Mouse (Mus musculus) heart, embryonic 11.5 days (tissue): ENCODE measurements around the gene Nfyc. TPM values are rescaled to one million over a fixed set of nuclear protein-coding genes. Genes with fewer than 3 reads are reported as not detected.

Source experiments
- ATAC-seq: fragments of 200-750 bp; cut with Nextera tagmentation; replicated peaks from 2 replicates; pipeline ENCODE4 v1.8.0; 2017; ENCODE audit warnings: moderate library complexity; ENCODE audit not compliant: insufficient number of reproducible peaks, low FRiP score, low TSS enrichment
- H3K27ac ChIP-seq: fragments of 300-500 bp; sonication (generic); 2 replicates; pipeline ENCODE4 v1.5.1; 2014; ENCODE audit warnings: mild to moderate bottlenecking, low read depth, low read length
- H3K27me3 ChIP-seq: fragments of 300-500 bp; sonication (generic); 2 replicates; pipeline ENCODE4 v1.6.1; 2014; ENCODE audit warnings: mild to moderate bottlenecking, low read length, mixed read lengths; ENCODE audit not compliant: control insufficient read depth, insufficient read depth
- H3K36me3 ChIP-seq: fragments of 300-500 bp; sonication (generic); 2 replicates; pipeline ENCODE4 v1.6.1; 2014; ENCODE audit warnings: mild to moderate bottlenecking, low read length, moderate library complexity, mixed read lengths; ENCODE audit not compliant: control insufficient read depth, insufficient read depth
- H3K4me1 ChIP-seq: fragments of 300-500 bp; sonication (generic); 2 replicates; pipeline ENCODE4 v1.6.1; 2014; ENCODE audit warnings: low read length; ENCODE audit not compliant: control insufficient read depth, insufficient read depth
- H3K4me2 ChIP-seq: fragments of 300-500 bp; sonication (generic); 2 replicates; pipeline ENCODE4 v1.6.1; 2014; ENCODE audit warnings: mild to moderate bottlenecking, moderate library complexity
- H3K4me3 ChIP-seq: fragments of 300-500 bp; sonication (generic); 2 replicates; pipeline ENCODE4 v1.5.1; 2014; ENCODE audit warnings: low read depth, low read length
- H3K9ac ChIP-seq: fragments of 300-500 bp; sonication (generic); 2 replicates; pipeline ENCODE4 v1.6.1; 2014; ENCODE audit warnings: mild to moderate bottlenecking, low read depth, low read length, moderate library complexity
- H3K9me3 ChIP-seq: fragments of 300-500 bp; sonication (generic); replicated peaks from 2 replicates; pipeline ENCODE4 v1.6.1; 2016; ENCODE audit warnings: low read length; ENCODE audit not compliant: control insufficient read depth
- WGBS: fragments of 180-500 bp; shearing (Covaris S2); extraction: QIAGEN DNeasy Blood & Tissue Kit; methylation state at CpG from one replicate; pipeline ENCODE4 v1.1.7; 2014; ENCODE audit not compliant: insufficient replicate concordance; 5-methylcytosine and 5-hydroxymethylcytosine counted together
- polyA plus RNA-seq: library from polyadenylated mRNA; unstranded; fragments of >200 nt; fragmentation: Nextera tagmentation; extraction: Ambion mirVana; gene quantifications from 2 replicates; pipeline ENCODE4 v1.2.1, GENCODE M21; 2014

Gene Nfyc
- polyA plus RNA-seq, 1 experiment from 2014 or later: 117 TPM

- Histone ChIP-seq H3K4me2 (no peak overlapping the region), H3K4me3 (no peak overlapping the region), H3K27me3 (peaks cover 14% of the 10 kb centered on the region), H3K9me3 (no peaks in the 10 kb centered on the region), H3K4me1 (no peaks in the 10 kb centered on the region), H3K27ac (no peak overlapping the region), H3K9ac (no peak overlapping the region), H3K36me3 (peaks cover 20% of the 10 kb centered on the region)
- no peak for ATAC-seq
- WGBS: 4% methylated on average over 1 of the region's 1 CpGs
Measured at GRCm38 (mm10) chr4:120755299-120755698, 76.1 kb downstream of the Nfyc start.

GRCm38 (mm10) chr4:120749601-120750000, 81.8 kb downstream of the Nfyc start:
- Histone ChIP-seq H3K4me3 (no peak overlapping the region), H3K9ac (no peak overlapping the region), H3K36me3 (no peaks in the 10 kb centered on the region), H3K27me3 (peaks cover 67% of the 10 kb centered on the region), H3K9me3 (no peaks in the 10 kb centered on the region), H3K4me2 (no peak overlapping the region), H3K4me1 (peaks cover 7% of the 10 kb centered on the region), H3K27ac (no peak overlapping the region)
- 14% methylated on average over 2 of the region's 2 CpGs for WGBS
- no peak for ATAC-seq

- Histone ChIP-seq H3K4me2 (peak within 1 kb of the TSS; percentile 100), H3K9me3 (no peaks in the 10 kb centered on the region), H3K36me3 (no peaks in the 10 kb centered on the region), H3K4me1 (peaks cover 7% of the 10 kb centered on the region), H3K27me3 (peaks cover 75% of the 10 kb centered on the region), H3K4me3 (peak within 1 kb of the TSS; percentile 65), H3K27ac (no peak within 1 kb of the TSS), H3K9ac (peak within 1 kb of the TSS; percentile 28; the same call in 1 of the 2 replicates)
- ATAC-seq: no peak
- WGBS: 2% methylated on average over 42 of the region's 42 CpGs
Measured at GRCm38 (mm10) chr4:120747941-120748866, 83.2 kb downstream of the Nfyc start, which contains the start of gene Kcnq4. TSS of gene Kcnq4 (minus strand) at chr4:120748612.

GRCm38 (mm10) chr4:120747243-120747792, 84.1 kb downstream of the Nfyc start:
- WGBS: 1% methylated on average over 32 of the region's 75 CpGs
- H3K4me1 ChIP-seq: peaks cover 7% of the 10 kb centered on the region
- ATAC-seq: peak; percentile 13; the same call in 1 of the 2 replicates
- H3K9me3 ChIP-seq: no peaks in the 10 kb centered on the region
- H3K27me3 ChIP-seq: peaks cover 78% of the 10 kb centered on the region
- peak overlapping the region; percentile 54; the same call in 1 of the 2 replicates for H3K9ac ChIP-seq
- H3K27ac ChIP-seq: no peak overlapping the region
- peak overlapping the region; percentile 100 for H3K4me2 ChIP-seq
- no peaks in the 10 kb centered on the region for H3K36me3 ChIP-seq
- H3K4me3 ChIP-seq: peak overlapping the region; percentile 65

GRCm38 (mm10) chr4:120746552-120747150, 84.7 kb downstream of the Nfyc start:
- H3K27me3 ChIP-seq: peaks cover 74% of the 10 kb centered on the region
- peak overlapping the region; percentile 65 for H3K4me3 ChIP-seq
- WGBS: 3% methylated on average over 35 of the region's 53 CpGs
- peak overlapping the region; percentile 100 for H3K4me2 ChIP-seq
- peaks cover 7% of the 10 kb centered on the region for H3K4me1 ChIP-seq
- no peaks in the 10 kb centered on the region for H3K36me3 ChIP-seq
- H3K9me3 ChIP-seq: no peaks in the 10 kb centered on the region
- no peak overlapping the region for H3K27ac ChIP-seq
- peak overlapping the region; percentile 54; the same call in 1 of the 2 replicates for H3K9ac ChIP-seq
- ATAC-seq: peak; percentile 51; the same call in 1 of the 2 replicates

DNA sequence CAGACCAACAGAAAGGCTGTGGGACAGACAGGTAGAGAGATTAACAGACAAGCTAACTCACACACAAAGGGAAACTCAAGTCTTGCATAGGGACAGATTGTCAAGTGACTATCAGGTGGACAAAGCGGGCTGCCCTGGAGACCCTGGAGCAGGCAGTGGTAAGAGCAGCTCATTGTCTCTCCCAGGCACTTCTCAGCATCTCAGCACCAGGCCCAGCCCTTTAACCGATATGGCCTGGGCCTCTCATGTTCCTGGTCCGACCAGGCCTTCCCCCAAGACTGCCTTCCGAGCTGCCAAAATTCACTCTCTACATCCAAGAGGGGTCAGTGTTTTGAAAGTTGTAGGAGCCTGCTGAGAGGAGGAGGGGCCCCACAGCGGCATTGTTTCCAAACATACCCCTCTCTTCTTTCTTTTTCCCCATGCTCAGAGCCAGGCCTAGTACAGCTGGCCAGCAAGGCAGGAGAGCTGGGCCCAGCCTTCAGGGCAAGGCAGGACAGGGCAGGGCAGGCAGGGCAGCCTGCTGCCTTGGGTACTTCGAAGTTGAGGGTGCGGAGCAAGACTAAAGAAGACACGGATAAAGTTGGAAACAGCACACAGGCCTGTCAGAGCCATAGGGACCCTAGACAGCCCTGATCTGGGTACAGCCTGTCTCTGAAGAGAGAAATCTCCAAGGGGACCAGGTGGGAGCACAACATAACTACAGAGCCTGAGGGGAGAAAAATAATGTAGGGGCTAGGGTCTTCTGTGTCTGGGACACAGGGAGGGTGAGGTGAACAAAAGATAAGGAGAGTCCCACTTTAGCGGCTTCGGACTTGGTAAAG, 85.4 kb downstream of the Nfyc start:
- Histone ChIP-seq H3K27ac (no peak overlapping the region), H3K4me2 (peak overlapping the region; percentile 100; the same call in 1 of the 2 replicates), H3K4me1 (peaks cover 7% of the 10 kb centered on the region), H3K36me3 (no peaks in the 10 kb centered on the region), H3K9me3 (no peaks in the 10 kb centered on the region), H3K27me3 (peaks cover 72% of the 10 kb centered on the region), H3K9ac (no peak overlapping the region), H3K4me3 (peak overlapping the region; percentile 65; the same call in 1 of the 2 replicates)
- 35% methylated on average over 10 of the region's 10 CpGs for WGBS
- ATAC-seq: no peak

GRCm38 (mm10) chr4:120743636-120744035, 87.7 kb downstream of the Nfyc start:
- WGBS: 47% methylated on average over 3 of the region's 3 CpGs

GRCm38 (mm10) chr4:120741303-120741702, 90.1 kb downstream of the Nfyc start:
- Histone ChIP-seq H3K4me1 (peaks cover 3% of the 10 kb centered on the region; the same call in 1 of the 2 replicates), H3K36me3 (no peaks in the 10 kb centered on the region), H3K9ac (no peak overlapping the region), H3K27ac (no peak overlapping the region), H3K4me3 (no peak overlapping the region), H3K4me2 (no peak overlapping the region), H3K9me3 (no peaks in the 10 kb centered on the region), H3K27me3 (peaks cover 50% of the 10 kb centered on the region)
- no peak for ATAC-seq
- 72% methylated on average over 6 of the region's 6 CpGs for WGBS

More at GRCm38 (mm10) chr4:120743636-120744035, 87.7 kb downstream of the Nfyc start:
- Histone ChIP-seq H3K27ac (no peak overlapping the region), H3K4me3 (no peak overlapping the region), H3K27me3 (peaks cover 56% of the 10 kb centered on the region), H3K9ac (no peak overlapping the region), H3K36me3 (no peaks in the 10 kb centered on the region), H3K4me1 (peaks cover 7% of the 10 kb centered on the region), H3K4me2 (no peak overlapping the region), H3K9me3 (no peaks in the 10 kb centered on the region)
- ATAC-seq: no peak
